Mouse (Mus musculus) adrenal gland, postnatal 0 days (tissue): ENCODE measurements around the gene Pip5k1a. TPM values are rescaled to one million over a fixed set of nuclear protein-coding genes. Genes with fewer than 3 reads are reported as not detected.

Experiments
- microRNA-seq: library from miRNA; unstranded; fragments of <30 nt; microRNA quantifications from one replicate; pipeline ENCODE4, GENCODE M21; 2016; ENCODE audit warnings: borderline replicate concordance; ENCODE audit not compliant: insufficient number of aligned reads
- polyA plus RNA-seq: library from polyadenylated mRNA; unstranded; fragments of >200 nt; fragmentation: Nextera tagmentation; extraction: Ambion mirVana; gene quantifications from 2 replicates; pipeline ENCODE4 v1.2.1, GENCODE M21; 2015

Pip5k1a gene
- 15.8 and 23.0 TPM in 2 replicates for polyA plus RNA-seq

GRCm38 (mm10) chr3:95106338-95107117, at the start of gene Pip5k1a:
Gene Pip5k1a (minus strand): TSS chr3:95106930.

GRCm38 (mm10) chr3:95141952-95142616, 35.4 kb upstream of the Pip5k1a start, which contains the start of gene Tnfaip8l2:
Gene Tnfaip8l2 (minus strand): TSS chr3:95142360.

GRCm38 (mm10) chr3:95133680-95134101, 27.0 kb upstream of the Pip5k1a start, which contains the start of the genes Scnm1 and Lysmd1:
Gene Scnm1 (minus strand): TSS chr3:95134011.
Gene Lysmd1 (plus strand): TSS chr3:95134088.

GRCm38 (mm10) chr3:95124246-95124645, 17.5 kb upstream of the Pip5k1a start, which contains the start of gene Tmod4:
Gene Tmod4 (plus strand): TSS chr3:95124476.

GRCm38 (mm10) chr3:95110911-95111726, 4.4 kb upstream of the Pip5k1a start, which contains the start of gene Vps72:
Gene Vps72 (plus strand): TSS chr3:95111022.

GRCm38 (mm10) chr3:95042166-95042837, 64.4 kb downstream of the Pip5k1a start, which contains the start of gene Psmd4:
Gene Psmd4 (minus strand): TSS chr3:95042614.

GRCm38 (mm10) chr3:95015337-95015872, 91.3 kb downstream of the Pip5k1a start, which contains the start of gene Zfp687:
Gene Zfp687 (minus strand): TSS chr3:95015448.

Small RNA genes lying within 50 kb of the gene (microRNA-seq; reads per million reads assigned to microRNA genes)
- gene Mir8099-1 = not detected

Other genes starting within 250 kb of the Pip5k1a start
- gene Psmb4, start 220.0 kb downstream of the Pip5k1a start, polyA plus RNA-seq = 330 and 355 TPM in 2 replicates
- gene Selenbp1, start 173.9 kb downstream of the Pip5k1a start, polyA plus RNA-seq = 36.1 and 55.8 TPM in 2 replicates
- gene Rfx5, start 152.9 kb downstream of the Pip5k1a start, polyA plus RNA-seq = 3.1 and 6.2 TPM in 2 replicates
- gene Pi4kb, start 132.2 kb downstream of the Pip5k1a start, polyA plus RNA-seq = 12.5 and 16.0 TPM in 2 replicates
- gene Zfp687, start 91.5 kb downstream of the Pip5k1a start, polyA plus RNA-seq = 10.9 and 19.5 TPM in 2 replicates
- gene Psmd4, start 64.3 kb downstream of the Pip5k1a start, polyA plus RNA-seq = 213 and 271 TPM in 2 replicates
- gene Vps72, start 4.1 kb upstream of the Pip5k1a start, polyA plus RNA-seq = 76.7 and 105 TPM in 2 replicates
- 0.25 and 0.83 TPM in 2 replicates for gene Tmod4, start 17.5 kb upstream of the Pip5k1a start, polyA plus RNA-seq
- gene Scnm1, start 27.1 kb upstream of the Pip5k1a start, polyA plus RNA-seq = 51.9 and 69.5 TPM in 2 replicates
- 15.2 and 15.3 TPM in 2 replicates for gene Lysmd1, start 27.2 kb upstream of the Pip5k1a start, polyA plus RNA-seq
- 5.8 and 6.8 TPM in 2 replicates for gene Tnfaip8l2, start 35.4 kb upstream of the Pip5k1a start, polyA plus RNA-seq
- gene Sema6c, start 53.5 kb upstream of the Pip5k1a start, polyA plus RNA-seq = 4.7 and 6.3 TPM in 2 replicates
- 2.8 and 3.5 TPM in 2 replicates for gene Gabpb2, start 111.0 kb upstream of the Pip5k1a start, polyA plus RNA-seq
- gene Cdc42se1, start 121.8 kb upstream of the Pip5k1a start, polyA plus RNA-seq = 57.9 and 95.8 TPM in 2 replicates
- 18.0 and 49.5 TPM in 2 replicates for gene Mllt11, start 125.2 kb upstream of the Pip5k1a start, polyA plus RNA-seq
- gene Gm128, start 134.7 kb upstream of the Pip5k1a start, polyA plus RNA-seq = 0.20 and 0.50 TPM in 2 replicates
- gene Bnipl, start 144.3 kb upstream of the Pip5k1a start, polyA plus RNA-seq = not detected in 2 replicates
- 66.6 and 126 TPM in 2 replicates for gene Mindy1, start 174.4 kb upstream of the Pip5k1a start, polyA plus RNA-seq
- gene Prune1, start 175.1 kb upstream of the Pip5k1a start, polyA plus RNA-seq = 16.3 and 23.8 TPM in 2 replicates
- 1.3 and 1.6 TPM in 2 replicates for gene Anxa9, start 200.2 kb upstream of the Pip5k1a start, polyA plus RNA-seq
- 109 and 186 TPM in 2 replicates for gene Cers2, start 207.9 kb upstream of the Pip5k1a start, polyA plus RNA-seq